Mouse (Mus musculus): Measurements from ENCODE around the gene Tubgcp2.

DNA sequence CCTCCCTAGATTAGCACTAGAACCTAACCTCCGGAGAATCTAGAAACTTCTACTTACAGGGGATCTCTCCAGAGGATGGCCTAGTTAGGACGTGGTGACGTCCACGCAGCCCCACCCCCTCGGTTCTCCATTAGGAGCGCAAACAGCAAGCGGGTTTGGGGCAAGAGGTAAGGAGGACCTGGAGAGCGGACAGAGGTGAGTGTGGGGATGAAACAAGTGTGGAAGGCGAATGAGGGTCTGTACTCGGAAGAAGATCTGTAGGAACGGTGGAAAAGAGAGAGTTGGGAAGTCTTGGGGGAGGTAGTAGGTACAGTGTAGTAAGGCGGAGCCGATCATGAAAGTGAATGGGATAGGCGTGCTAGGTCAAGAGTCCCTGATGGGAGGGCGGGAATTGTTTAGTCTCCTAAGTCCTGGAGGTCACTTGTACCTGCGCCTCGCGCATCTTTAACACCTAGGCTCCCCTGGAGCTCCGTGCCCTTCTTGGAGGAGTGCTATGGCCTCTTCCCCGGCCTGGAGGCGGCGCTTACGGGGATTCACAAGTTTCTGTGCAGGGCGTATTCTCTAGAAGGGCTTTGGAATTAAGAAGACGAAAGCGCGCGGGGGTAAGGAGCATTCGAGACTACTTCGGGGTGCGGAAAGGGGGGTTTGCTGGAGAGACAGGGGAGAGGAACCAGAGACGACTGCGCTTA, 86.0 kb downstream of the Tubgcp2 start:
- no peak for TF ChIP-seq CTCF (IDR thresholded peaks at IDR 0.05; ENCODE audit: insufficient read depth, low read length)
- peak; percentile 17; the same call in 1 of the 2 replicates for TF ChIP-seq POLR2A (IDR thresholded peaks at IDR 0.05; ENCODE audit: borderline replicate concordance, extremely low read depth, low read depth, low read length)
